Mouse (Mus musculus): Measurements from ENCODE around the gene Podnl1. TPM values are rescaled to one million over a fixed set of nuclear protein-coding genes. Genes with fewer than 3 reads are reported as not detected.
A peak's percentile ranks its signal among the peaks of the same experiment; 100 is the strongest.

Podnl1 gene
- total and polyA plus RNA-seq, 3 experiments, result 0.05 TPM; not detected in 2

- H3K27me3 ChIP-seq (ENCODE audit: insufficient read depth, low read length), result peaks cover 28% of the 10 kb centered on the region; the same call in 1 of the 2 replicates
- no peak for ATAC-seq (ENCODE audit: extremely low read depth, insufficient number of reproducible peaks, low FRiP score, poor library complexity, severe bottlenecking)
- H3K4me1 ChIP-seq (ENCODE audit: insufficient read depth, low read depth, low read length), result peaks cover 4% of the 10 kb centered on the region
- no peaks in the 10 kb centered on the region for H3K9me3 ChIP-seq (replicated peaks)
- no peak for TF ChIP-seq GATA2 (IDR thresholded peaks at IDR 0.05; ENCODE audit: borderline replicate concordance, low read depth, low read length)
- no peak for TF ChIP-seq POLR2AphosphoS5 (IDR thresholded peaks at IDR 0.05; ENCODE audit: insufficient replicate concordance, low read depth, low read length)
- no peak for TF ChIP-seq CTCF (IDR thresholded peaks at IDR 0.05; ENCODE audit: low read depth, low read length)
- TF ChIP-seq GATA1 (IDR thresholded peaks at IDR 0.05; ENCODE audit: borderline replicate concordance, low read length), result no peak
- TF ChIP-seq TAL1 (conservative IDR thresholded peaks at IDR 0.05; ENCODE audit: low read depth, low read length), result no peak
- peaks cover 46% of the 10 kb centered on the region for H3K36me3 ChIP-seq (replicated peaks)
- no peak overlapping the region for H3K4me3 ChIP-seq (ENCODE audit: low read depth, low read length)
- DNase-seq (ENCODE audit: low spot score), result no peak
These were observed 5.0 kb downstream of the Podnl1 start for GRCm38 (mm10) chr8:84130806-84131205.

- DNase-seq (ENCODE audit: low spot score) (no peak), ATAC-seq (ENCODE audit: extremely low read depth, insufficient number of reproducible peaks, low FRiP score, poor library complexity, severe bottlenecking) (no peak)
- Histone ChIP-seq H3K27me3 (ENCODE audit: insufficient read depth, low read length) (peaks cover 16% of the 10 kb centered on the region; the same call in 1 of the 2 replicates), H3K4me1 (ENCODE audit: insufficient read depth, low read depth, low read length) (peaks cover 4% of the 10 kb centered on the region), H3K36me3 (replicated peaks) (peaks cover 60% of the 10 kb centered on the region), H3K4me3 (ENCODE audit: low read depth, low read length) (no peak overlapping the region), H3K9me3 (replicated peaks) (no peaks in the 10 kb centered on the region)
- TF ChIP-seq GATA2 (IDR thresholded peaks at IDR 0.05; ENCODE audit: borderline replicate concordance, low read depth, low read length) (no peak), GATA1 (IDR thresholded peaks at IDR 0.05; ENCODE audit: borderline replicate concordance, low read length) (no peak), POLR2AphosphoS5 (IDR thresholded peaks at IDR 0.05; ENCODE audit: insufficient replicate concordance, low read depth, low read length) (no peak), CTCF (IDR thresholded peaks at IDR 0.05; ENCODE audit: low read depth, low read length) (no peak), TAL1 (conservative IDR thresholded peaks at IDR 0.05; ENCODE audit: low read depth, low read length) (no peak)
These were observed 6.4 kb downstream of the Podnl1 start for GRCm38 (mm10) chr8:84132225-84132624.

- Histone ChIP-seq H3K36me3 (replicated peaks) (peaks cover 98% of the 10 kb centered on the region), H3K4me1 (ENCODE audit: insufficient read depth, low read depth, low read length) (no peaks in the 10 kb centered on the region; the same call in 1 of the 2 replicates), H3K9me3 (replicated peaks) (no peaks in the 10 kb centered on the region), H3K27me3 (ENCODE audit: insufficient read depth, low read length) (no peaks in the 10 kb centered on the region), H3K4me3 (ENCODE audit: low read depth, low read length) (no peak overlapping the region)
- 0 out of 2 replicates have a peak, but pooled peaks have one; percentile 22 for ATAC-seq (ENCODE audit: extremely low read depth, insufficient number of reproducible peaks, low FRiP score, poor library complexity, severe bottlenecking)
- DNase-seq (ENCODE audit: low spot score), result peak; percentile 56
- TF ChIP-seq CTCF (IDR thresholded peaks at IDR 0.05; ENCODE audit: low read depth, low read length), result no peak
- TF ChIP-seq TAL1 (conservative IDR thresholded peaks at IDR 0.05; ENCODE audit: low read depth, low read length), result no peak
- no peak for TF ChIP-seq POLR2AphosphoS5 (IDR thresholded peaks at IDR 0.05; ENCODE audit: insufficient replicate concordance, low read depth, low read length)
- no peak for TF ChIP-seq GATA2 (IDR thresholded peaks at IDR 0.05; ENCODE audit: borderline replicate concordance, low read depth, low read length)
- no peak for TF ChIP-seq GATA1 (IDR thresholded peaks at IDR 0.05; ENCODE audit: borderline replicate concordance, low read length)
These were observed 12.1 kb downstream of the Podnl1 start for GRCm38 (mm10) chr8:84137848-84138247.

- Histone ChIP-seq H3K4me3 (ENCODE audit: low read depth, low read length) (no peak overlapping the region), H3K4me1 (ENCODE audit: insufficient read depth, low read depth, low read length) (0 out of 2 replicates have a peak, but pooled peaks cover 5% of the 10 kb centered on the region), H3K27me3 (ENCODE audit: insufficient read depth, low read length) (no peaks in the 10 kb centered on the region), H3K9me3 (replicated peaks) (no peaks in the 10 kb centered on the region), H3K36me3 (replicated peaks) (peaks cover 95% of the 10 kb centered on the region)
- ATAC-seq (ENCODE audit: extremely low read depth, insufficient number of reproducible peaks, low FRiP score, poor library complexity, severe bottlenecking) (no peak), DNase-seq (ENCODE audit: low spot score) (no peak)
- no peak for TF ChIP-seq TAL1 (conservative IDR thresholded peaks at IDR 0.05; ENCODE audit: low read depth, low read length)
- TF ChIP-seq CTCF (IDR thresholded peaks at IDR 0.05; ENCODE audit: low read depth, low read length), result no peak
- TF ChIP-seq POLR2AphosphoS5 (IDR thresholded peaks at IDR 0.05; ENCODE audit: insufficient replicate concordance, low read depth, low read length), result no peak
These were observed 15.0 kb downstream of the Podnl1 start for GRCm38 (mm10) chr8:84140838-84141237.

- Histone ChIP-seq H3K36me3 (replicated peaks) (peaks cover 61% of the 10 kb centered on the region), H3K4me1 (ENCODE audit: insufficient read depth, low read depth, low read length) (peaks cover 27% of the 10 kb centered on the region), H3K4me3 (ENCODE audit: low read depth, low read length) (no peak overlapping the region), H3K27me3 (ENCODE audit: insufficient read depth, low read length) (peaks cover 7% of the 10 kb centered on the region; the same call in 1 of the 2 replicates), H3K9me3 (replicated peaks) (no peaks in the 10 kb centered on the region)
- no peak for TF ChIP-seq GATA1 (IDR thresholded peaks at IDR 0.05; ENCODE audit: borderline replicate concordance, low read length)
- no peak for TF ChIP-seq CTCF (IDR thresholded peaks at IDR 0.05; ENCODE audit: low read depth, low read length)
- no peak for TF ChIP-seq POLR2AphosphoS5 (IDR thresholded peaks at IDR 0.05; ENCODE audit: insufficient replicate concordance, low read depth, low read length)
- TF ChIP-seq GATA2 (IDR thresholded peaks at IDR 0.05; ENCODE audit: borderline replicate concordance, low read depth, low read length), result no peak
- no peak for TF ChIP-seq TAL1 (conservative IDR thresholded peaks at IDR 0.05; ENCODE audit: low read depth, low read length)
- ATAC-seq (ENCODE audit: extremely low read depth, insufficient number of reproducible peaks, low FRiP score, poor library complexity, severe bottlenecking) (peak; percentile 37; the same call in 1 of the 2 replicates), DNase-seq (ENCODE audit: low spot score) (no peak)
These were observed 19.0 kb downstream of the Podnl1 start for GRCm38 (mm10) chr8:84144636-84145245.

- ATAC-seq (ENCODE audit: extremely low read depth, insufficient number of reproducible peaks, low FRiP score, poor library complexity, severe bottlenecking) (no peak), DNase-seq (ENCODE audit: low spot score) (no peak)
- Histone ChIP-seq H3K9me3 (replicated peaks) (no peaks in the 10 kb centered on the region), H3K4me1 (ENCODE audit: insufficient read depth, low read depth, low read length) (peaks cover 27% of the 10 kb centered on the region), H3K36me3 (replicated peaks) (peaks cover 37% of the 10 kb centered on the region), H3K27me3 (ENCODE audit: insufficient read depth, low read length) (peaks cover 10% of the 10 kb centered on the region), H3K4me3 (ENCODE audit: low read depth, low read length) (peak overlapping the region; percentile 83)
- TF ChIP-seq POLR2AphosphoS5 (IDR thresholded peaks at IDR 0.05; ENCODE audit: insufficient replicate concordance, low read depth, low read length), result no peak
- TF ChIP-seq TAL1 (conservative IDR thresholded peaks at IDR 0.05; ENCODE audit: low read depth, low read length), result no peak
- TF ChIP-seq GATA1 (IDR thresholded peaks at IDR 0.05; ENCODE audit: borderline replicate concordance, low read length), result no peak
- TF ChIP-seq GATA2 (IDR thresholded peaks at IDR 0.05; ENCODE audit: borderline replicate concordance, low read depth, low read length), result no peak
- no peak for TF ChIP-seq CTCF (IDR thresholded peaks at IDR 0.05; ENCODE audit: low read depth, low read length)
These were observed 21.6 kb downstream of the Podnl1 start for GRCm38 (mm10) chr8:84147324-84147766.

All from G1E (cell line).